ENCODE assay signal across 9 mouse cellular contexts in genomic region chr7:19713196-19713595, GRCm38 (mm10). TPM values are rescaled to one million over a fixed set of nuclear protein-coding genes. Genes with fewer than 3 reads are reported as not detected.
A peak's percentile ranks its signal among the peaks of the same experiment; 100 is the strongest.
DNase-seq lines count a peak whose midpoint lies in the region; ATAC-seq and TF ChIP-seq lines count a peak whose summit lies in the region.
"Had no signal": no experiment of that assay in that cellular context is flagged by ENCODE, and none has a peak within 500 bp of the region (broad histone marks: within the 10 kb centered on the region; RNA-seq: fewer than 3 reads in every experiment).

No protein-coding gene starts in this region.

- in situ Hi-C loops in ES-E14 (cut with MboI; ENCODE audit: low sequenced_read_pairs in 2 of 2, unreplicated experiment in 2 of 2) = no loop called here

- H3K9me3 ChIP-seq in hindbrain, postnatal 0 days (ENCODE audit: low read length) = no peaks in the 10 kb centered on the region
- H3K9me3 ChIP-seq in hindbrain, embryonic 14.5 days (ENCODE audit: control insufficient read depth, low read length) = no peaks in the 10 kb centered on the region
- H3K9me3 ChIP-seq in ES-E14 (ENCODE audit: control insufficient read depth, insufficient read depth, low read depth, low read length) = no peaks in the 10 kb centered on the region
- no peaks in the 10 kb centered on the region for H3K9me3 ChIP-seq in liver, embryonic 11.5 days (ENCODE audit: control insufficient read depth, low read length)
- no peaks in the 10 kb centered on the region for H3K9me3 ChIP-seq in forebrain, embryonic 16.5 days (ENCODE audit: control insufficient read depth, low read length)
- no peaks in the 10 kb centered on the region for H3K9me3 ChIP-seq in forebrain, embryonic 13.5 days (replicated peaks)
- no peaks in the 10 kb centered on the region for H3K9me3 ChIP-seq in forebrain, embryonic 15.5 days

- no peak overlapping the region for H3K4me3 ChIP-seq in hindbrain, postnatal 0 days (ENCODE audit: low read length)
- H3K4me3 ChIP-seq in hindbrain, embryonic 14.5 days (replicated peaks; ENCODE audit: low read length) = no peak overlapping the region
- H3K4me3 ChIP-seq in ES-E14 (ENCODE audit: insufficient read depth in 1 of 2, low read depth in 1 of 2, low read length in 2 of 2, poor library complexity in 1 of 2, severe bottlenecking in 1 of 2) = no peak overlapping the region
- H3K4me3 ChIP-seq in liver, embryonic 11.5 days (ENCODE audit: low read depth, low read length) = peak overlapping the region; percentile 95; the same call in 1 of the 2 replicates
- H3K4me3 ChIP-seq in forebrain, embryonic 16.5 days (replicated peaks; ENCODE audit: low read length) = no peak overlapping the region
- H3K4me3 ChIP-seq in forebrain, embryonic 13.5 days = no peak overlapping the region
- no peak overlapping the region for H3K4me3 ChIP-seq in forebrain, embryonic 15.5 days

- no peak overlapping the region for H3K9ac ChIP-seq in hindbrain, postnatal 0 days (replicated peaks; ENCODE audit: low read length)
- no peak overlapping the region for H3K9ac ChIP-seq in hindbrain, embryonic 14.5 days
- peak overlapping the region; percentile 27; the same call in 1 of the 2 replicates for H3K9ac ChIP-seq in ES-E14 (ENCODE audit: insufficient read depth, low read depth, low read length, poor library complexity, severe bottlenecking)
- H3K9ac ChIP-seq in liver, embryonic 11.5 days (ENCODE audit: low read depth, low read length) = no peak overlapping the region
- H3K9ac ChIP-seq in forebrain, embryonic 16.5 days (replicated peaks; ENCODE audit: low read depth, low read length) = no peak overlapping the region
- no peak overlapping the region for H3K9ac ChIP-seq in forebrain, embryonic 13.5 days
- H3K9ac ChIP-seq in forebrain, embryonic 15.5 days (replicated peaks) = no peak overlapping the region

- WGBS in hindbrain, postnatal 0 days = 53% methylated on average over 4 of the region's 4 CpGs
- 60% methylated on average over 4 of the region's 4 CpGs for WGBS in hindbrain, embryonic 14.5 days
- WGBS in liver, embryonic 11.5 days = 60% methylated on average over 4 of the region's 4 CpGs
- WGBS in forebrain, embryonic 16.5 days = 57% methylated on average over 4 of the region's 4 CpGs
- WGBS in forebrain, embryonic 13.5 days = 62% methylated on average over 4 of the region's 4 CpGs
- WGBS in forebrain, embryonic 15.5 days = 56% methylated on average over 4 of the region's 4 CpGs

- ATAC-seq in hindbrain, postnatal 0 days = no peak
- no peak for ATAC-seq in hindbrain, embryonic 14.5 days (ENCODE audit: low FRiP score)
- no peak for ATAC-seq in liver, embryonic 11.5 days (replicated peaks; ENCODE audit: low FRiP score)
- no peak for ATAC-seq in forebrain, embryonic 16.5 days
- ATAC-seq in forebrain, embryonic 13.5 days = no peak
- ATAC-seq in forebrain, embryonic 15.5 days (replicated peaks) = no peak

- H3K4me1 ChIP-seq in hindbrain, postnatal 0 days (ENCODE audit: insufficient read depth, low read length) = peaks cover 9% of the 10 kb centered on the region; the same call in 1 of the 2 replicates
- peaks cover 21% of the 10 kb centered on the region for H3K4me1 ChIP-seq in hindbrain, embryonic 14.5 days (replicated peaks; ENCODE audit: control insufficient read depth, insufficient read depth, low read length)
- H3K4me1 ChIP-seq in ES-E14 (ENCODE audit: control insufficient read depth in 2 of 2, insufficient read depth in 2 of 2, low read length in 2 of 2, poor library complexity in 1 of 2) = peaks cover 0 to 14% of the 10 kb centered on the region in 2 experiments; a peak in 1 of 4 replicates
- peaks cover 15% of the 10 kb centered on the region for H3K4me1 ChIP-seq in liver, embryonic 11.5 days (replicated peaks; ENCODE audit: control insufficient read depth, insufficient read depth, low read length)
- peaks cover 17% of the 10 kb centered on the region for H3K4me1 ChIP-seq in forebrain, embryonic 16.5 days (replicated peaks; ENCODE audit: control insufficient read depth, insufficient read depth, low read length)
- peaks cover 23% of the 10 kb centered on the region for H3K4me1 ChIP-seq in forebrain, embryonic 13.5 days
- peaks cover 22% of the 10 kb centered on the region for H3K4me1 ChIP-seq in forebrain, embryonic 15.5 days

- no peak overlapping the region for H3K27ac ChIP-seq in hindbrain, postnatal 0 days
- no peak overlapping the region for H3K27ac ChIP-seq in hindbrain, embryonic 14.5 days
- H3K27ac ChIP-seq in ES-E14 (ENCODE audit: insufficient read depth, low read depth, low read length, poor library complexity, severe bottlenecking) = no peak overlapping the region
- H3K27ac ChIP-seq in liver, embryonic 11.5 days (ENCODE audit: low read depth, low read length) = no peak overlapping the region
- no peak overlapping the region for H3K27ac ChIP-seq in forebrain, embryonic 16.5 days (ENCODE audit: low read length)
- no peak overlapping the region for H3K27ac ChIP-seq in forebrain, embryonic 13.5 days
- no peak overlapping the region for H3K27ac ChIP-seq in forebrain, embryonic 15.5 days (replicated peaks)

- TF ChIP-seq CTCF in hindbrain, postnatal 0 days (IDR thresholded peaks at IDR 0.05; ENCODE audit: low read depth) = peak; percentile 53

- no peaks in the 10 kb centered on the region for H3K27me3 ChIP-seq in hindbrain, postnatal 0 days (ENCODE audit: insufficient read depth, low read length)
- no peaks in the 10 kb centered on the region for H3K27me3 ChIP-seq in hindbrain, embryonic 14.5 days (ENCODE audit: control insufficient read depth, insufficient read depth, low read length)
- no peaks in the 10 kb centered on the region for H3K27me3 ChIP-seq in liver, embryonic 11.5 days (replicated peaks; ENCODE audit: control insufficient read depth, insufficient read depth, low read length)
- no peaks in the 10 kb centered on the region for H3K27me3 ChIP-seq in forebrain, embryonic 16.5 days (replicated peaks; ENCODE audit: control insufficient read depth, insufficient read depth, low read length)
- no peaks in the 10 kb centered on the region for H3K27me3 ChIP-seq in forebrain, embryonic 13.5 days
- no peaks in the 10 kb centered on the region for H3K27me3 ChIP-seq in forebrain, embryonic 15.5 days

- peak; percentile 19 for DNase-seq in hindbrain, postnatal 0 days (ENCODE audit: low spot score)
- DNase-seq in hindbrain, embryonic 14.5 days (ENCODE audit: low spot score) = no peak
- DNase-seq in A20 (ENCODE audit: low read depth, low spot score) = peak; percentile 53
- no peak for DNase-seq in ES-E14 (ENCODE audit: low read depth, low spot score)
- DNase-seq in liver, embryonic 11.5 days (ENCODE audit: low spot score) = no peak
- DNase-seq: left cerebral cortex, postnatal 4 days had no signal

- H3K36me3 ChIP-seq in hindbrain, postnatal 0 days (ENCODE audit: insufficient read depth, low read length) = peaks cover 26% of the 10 kb centered on the region; the same call in 1 of the 2 replicates
- H3K36me3 ChIP-seq in hindbrain, embryonic 14.5 days (replicated peaks; ENCODE audit: control insufficient read depth, insufficient read depth) = peaks cover 42% of the 10 kb centered on the region
- H3K36me3 ChIP-seq in ES-E14 (ENCODE audit: control insufficient read depth, insufficient read depth, low read length, poor library complexity, severe bottlenecking) = peaks cover 55% of the 10 kb centered on the region
- H3K36me3 ChIP-seq in liver, embryonic 11.5 days (ENCODE audit: control insufficient read depth, insufficient read depth, low read length) = peaks cover 42% of the 10 kb centered on the region
- H3K36me3 ChIP-seq in forebrain, embryonic 16.5 days (ENCODE audit: control insufficient read depth, insufficient read depth) = peaks cover 8% of the 10 kb centered on the region; the same call in 1 of the 2 replicates
- H3K36me3 ChIP-seq in forebrain, embryonic 13.5 days (ENCODE audit: poor library complexity, severe bottlenecking) = peaks cover 58% of the 10 kb centered on the region
- peaks cover 37% of the 10 kb centered on the region for H3K36me3 ChIP-seq in forebrain, embryonic 15.5 days

- no peak overlapping the region for H3K4me2 ChIP-seq in hindbrain, postnatal 0 days (ENCODE audit: low read depth, low read length)
- H3K4me2 ChIP-seq in hindbrain, embryonic 14.5 days (replicated peaks) = no peak overlapping the region
- H3K4me2 ChIP-seq in liver, embryonic 11.5 days = 0 out of 2 replicates have a peak overlapping the region, but pooled peaks have one; percentile 82
- no peak overlapping the region for H3K4me2 ChIP-seq in forebrain, embryonic 16.5 days (ENCODE audit: low read length)
- no peak overlapping the region for H3K4me2 ChIP-seq in forebrain, embryonic 13.5 days
- no peak overlapping the region for H3K4me2 ChIP-seq in forebrain, embryonic 15.5 days (replicated peaks)

RNA-seq across cellular contexts. Expression of gene Tomm40, which starts 2.0 kb away (rescaled TPM):
- 147 and 151 TPM in 2 replicates for total RNA-seq in hindbrain, postnatal 0 days (2014; rRNA removed)
- 172 and 173 TPM in 2 replicates for polyA plus RNA-seq in hindbrain, postnatal 0 days (2015; fragmentation: Nextera tagmentation; extraction: Ambion mirVana)
- polyA plus RNA-seq in hindbrain, embryonic 14.5 days (2014; fragmentation: Nextera tagmentation; extraction: Ambion mirVana) = 119 and 128 TPM in 2 replicates
- total RNA-seq in ES-E14 (2012; rRNA removed) = 342 and 366 TPM in 2 replicates
- 259 and 264 TPM in 2 replicates for polyA plus RNA-seq in liver, embryonic 11.5 days (2014; fragmentation: Nextera tagmentation; extraction: Ambion mirVana)
- polyA plus RNA-seq in forebrain, embryonic 16.5 days (2015; fragmentation: Nextera tagmentation; extraction: Ambion mirVana) = 109 TPM in 2 replicates
- 112 and 118 TPM in 2 replicates for polyA plus RNA-seq in forebrain, embryonic 13.5 days (2015; fragmentation: Nextera tagmentation; extraction: Ambion mirVana)
- 137 and 147 TPM in 2 replicates for polyA plus RNA-seq in forebrain, embryonic 15.5 days (2015; fragmentation: Nextera tagmentation; extraction: Ambion mirVana)

RNA-seq across cellular contexts. Expression of gene Apoe, which starts 14.2 kb away (rescaled TPM):
- 2,123 and 2,525 TPM in 2 replicates for total RNA-seq in hindbrain, postnatal 0 days (2014; rRNA removed)
- polyA plus RNA-seq in hindbrain, postnatal 0 days (2015; fragmentation: Nextera tagmentation; extraction: Ambion mirVana) = 3,307 and 3,685 TPM in 2 replicates
- polyA plus RNA-seq in hindbrain, embryonic 14.5 days (2014; fragmentation: Nextera tagmentation; extraction: Ambion mirVana) = 543 and 561 TPM in 2 replicates
- 683 and 2,144 TPM in 2 replicates for total RNA-seq in ES-E14 (2012; rRNA removed)
- polyA plus RNA-seq in liver, embryonic 11.5 days (2014; fragmentation: Nextera tagmentation; extraction: Ambion mirVana) = 1,439 and 1,470 TPM in 2 replicates
- polyA plus RNA-seq in forebrain, embryonic 16.5 days (2015; fragmentation: Nextera tagmentation; extraction: Ambion mirVana) = 269 and 326 TPM in 2 replicates
- 118 and 125 TPM in 2 replicates for polyA plus RNA-seq in forebrain, embryonic 13.5 days (2015; fragmentation: Nextera tagmentation; extraction: Ambion mirVana)
- 236 and 265 TPM in 2 replicates for polyA plus RNA-seq in forebrain, embryonic 15.5 days (2015; fragmentation: Nextera tagmentation; extraction: Ambion mirVana)

RNA-seq across cellular contexts. Expression of gene Apoc1, which starts 20.7 kb away (rescaled TPM):
- total RNA-seq in hindbrain, postnatal 0 days (2014; rRNA removed) = 1.5 and 2.3 TPM in 2 replicates
- 13.9 and 14.2 TPM in 2 replicates for polyA plus RNA-seq in hindbrain, postnatal 0 days (2015; fragmentation: Nextera tagmentation; extraction: Ambion mirVana)
- 2.3 and 2.5 TPM in 2 replicates for polyA plus RNA-seq in hindbrain, embryonic 14.5 days (2014; fragmentation: Nextera tagmentation; extraction: Ambion mirVana)
- 72.3 and 106 TPM in 2 replicates for total RNA-seq in ES-E14 (2012; rRNA removed)
- polyA plus RNA-seq in liver, embryonic 11.5 days (2014; fragmentation: Nextera tagmentation; extraction: Ambion mirVana) = 173 and 199 TPM in 2 replicates
- polyA plus RNA-seq in forebrain, embryonic 16.5 days (2015; fragmentation: Nextera tagmentation; extraction: Ambion mirVana) = 0.58 and 1.8 TPM in 2 replicates
- polyA plus RNA-seq in forebrain, embryonic 13.5 days (2015; fragmentation: Nextera tagmentation; extraction: Ambion mirVana) = 1.2 and 1.8 TPM in 2 replicates
- 1.2 TPM in 2 replicates for polyA plus RNA-seq in forebrain, embryonic 15.5 days (2015; fragmentation: Nextera tagmentation; extraction: Ambion mirVana)

RNA-seq across cellular contexts. Expression of gene Apoc4, which starts 31.9 kb away (rescaled TPM):
- not detected in 2 replicates for total RNA-seq in hindbrain, postnatal 0 days (2014; rRNA removed)
- not detected in 2 replicates for polyA plus RNA-seq in hindbrain, postnatal 0 days (2015; fragmentation: Nextera tagmentation; extraction: Ambion mirVana)
- polyA plus RNA-seq in hindbrain, embryonic 14.5 days (2014; fragmentation: Nextera tagmentation; extraction: Ambion mirVana) = not detected in 2 replicates
- 0.27 and 0.48 TPM in 2 replicates for total RNA-seq in ES-E14 (2012; rRNA removed)
- polyA plus RNA-seq in liver, embryonic 11.5 days (2014; fragmentation: Nextera tagmentation; extraction: Ambion mirVana) = 4.8 and 5.4 TPM in 2 replicates
- not detected in 2 replicates for polyA plus RNA-seq in forebrain, embryonic 16.5 days (2015; fragmentation: Nextera tagmentation; extraction: Ambion mirVana)
- polyA plus RNA-seq in forebrain, embryonic 13.5 days (2015; fragmentation: Nextera tagmentation; extraction: Ambion mirVana) = 0.08 TPM in 1 of 2 replicates, not detected in the other
- not detected in 2 replicates for polyA plus RNA-seq in forebrain, embryonic 15.5 days (2015; fragmentation: Nextera tagmentation; extraction: Ambion mirVana)
- total RNA-seq: left cerebral cortex, postnatal 4 days had no signal

RNA-seq across cellular contexts. Expression of gene Gm44805, which starts 32.0 kb away (rescaled TPM):
- not detected in 2 replicates for total RNA-seq in hindbrain, postnatal 0 days (2014; rRNA removed)
- polyA plus RNA-seq in hindbrain, postnatal 0 days (2015; fragmentation: Nextera tagmentation; extraction: Ambion mirVana) = not detected in 2 replicates
- polyA plus RNA-seq in hindbrain, embryonic 14.5 days (2014; fragmentation: Nextera tagmentation; extraction: Ambion mirVana) = not detected in 2 replicates
- total RNA-seq in ES-E14 (2012; rRNA removed) = 0.48 TPM in 1 of 2 replicates, not detected in the other
- not detected in 2 replicates for polyA plus RNA-seq in liver, embryonic 11.5 days (2014; fragmentation: Nextera tagmentation; extraction: Ambion mirVana)
- not detected in 2 replicates for polyA plus RNA-seq in forebrain, embryonic 16.5 days (2015; fragmentation: Nextera tagmentation; extraction: Ambion mirVana)
- 0.88 TPM in 1 of 2 replicates, not detected in the other for polyA plus RNA-seq in forebrain, embryonic 13.5 days (2015; fragmentation: Nextera tagmentation; extraction: Ambion mirVana)
- polyA plus RNA-seq in forebrain, embryonic 15.5 days (2015; fragmentation: Nextera tagmentation; extraction: Ambion mirVana) = not detected in 2 replicates
- total RNA-seq: left cerebral cortex, postnatal 4 days had no signal

Comparison
In these comparisons a context has a peak if more than half of its experiments do, and no peak if none do; other contexts are left out.
1. DNase-seq: peak in hindbrain, postnatal 0 days (single experiment) and A20 (single experiment); none in hindbrain, embryonic 14.5 days (single experiment), ES-E14 (single experiment) and liver, embryonic 11.5 days (single experiment).
2. RNA of gene Apoc1, which starts 20.7 kb away (polyA plus RNA-seq): 173 to 199 TPM in liver, embryonic 11.5 days; 13.9 to 14.2 TPM in hindbrain, postnatal 0 days, 2.3 to 2.5 TPM in hindbrain, embryonic 14.5 days, 1.2 TPM in forebrain, embryonic 15.5 days, 1.2 to 1.8 TPM in forebrain, embryonic 13.5 days and 0.58 to 1.8 TPM in forebrain, embryonic 16.5 days; every median in the first group is over 10 times any median in the second.